Mouse (Mus musculus): Measurements from ENCODE around the gene Mcm5.

Gene Mcm5

DNA sequence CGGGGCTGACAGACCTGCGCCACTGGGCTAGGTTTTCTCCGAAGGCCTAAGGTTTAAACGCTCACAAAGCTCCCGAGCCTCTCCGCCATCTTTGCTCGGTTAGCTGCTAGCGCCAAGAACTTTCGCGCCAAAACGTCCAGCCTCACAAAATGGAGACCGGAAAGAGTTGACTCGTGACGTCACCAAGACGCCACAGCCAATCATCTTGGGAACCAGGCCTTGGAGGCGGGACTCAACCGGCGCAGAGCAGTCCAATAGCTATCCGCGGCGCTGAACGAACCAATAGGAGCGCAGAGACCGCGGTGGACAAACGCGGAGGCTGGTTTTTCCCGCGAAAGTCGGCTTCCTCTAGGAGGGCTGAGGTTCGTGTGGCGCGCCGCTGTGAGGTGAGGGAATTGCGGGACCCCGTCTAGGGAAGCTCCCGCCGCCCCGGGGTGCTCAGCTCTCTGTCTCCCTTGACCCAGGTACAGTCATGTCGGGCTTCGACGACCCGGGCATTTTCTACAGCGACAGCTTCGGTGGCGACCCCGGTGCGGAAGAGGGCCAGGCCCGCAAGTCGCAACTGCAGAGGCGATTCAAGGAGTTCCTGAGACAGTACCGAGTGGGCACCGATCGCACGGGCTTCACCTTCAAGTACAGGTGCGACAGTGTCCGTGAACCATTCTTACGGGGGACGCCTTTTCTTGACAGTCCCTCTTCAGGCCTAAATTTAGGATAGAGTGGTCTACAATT, at the start of gene Mcm5:
Gene Mcm5, plus strand, starts transcription at position 334 of the 732 bp plus-strand sequence.
- peak; percentile 98 for DNase-seq (ENCODE audit: low read depth in 1 of 2, low spot score in 2 of 2)

DNA sequence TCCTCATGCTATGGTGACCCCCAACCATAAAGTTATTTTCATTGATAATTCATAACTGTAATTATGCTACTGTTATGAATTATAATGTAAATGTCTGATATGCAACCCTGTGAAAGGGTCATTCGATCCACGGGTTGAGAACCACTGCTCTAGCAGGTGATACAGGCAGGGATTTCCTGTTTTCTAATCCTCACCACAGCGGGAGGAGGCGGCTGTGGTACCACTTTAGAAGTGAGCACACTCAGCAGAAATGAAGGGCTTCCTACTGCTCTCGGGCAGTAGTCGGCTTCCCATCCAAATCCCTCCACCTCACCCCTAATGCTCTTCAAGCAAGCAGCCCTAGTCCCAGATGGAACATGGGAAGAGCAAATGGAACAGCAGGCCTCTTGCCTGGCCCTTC, 49.3 kb upstream of the Mcm5 start:
- DNase-seq (ENCODE audit: low read depth in 1 of 2, low spot score in 2 of 2), result no peak

DNA sequence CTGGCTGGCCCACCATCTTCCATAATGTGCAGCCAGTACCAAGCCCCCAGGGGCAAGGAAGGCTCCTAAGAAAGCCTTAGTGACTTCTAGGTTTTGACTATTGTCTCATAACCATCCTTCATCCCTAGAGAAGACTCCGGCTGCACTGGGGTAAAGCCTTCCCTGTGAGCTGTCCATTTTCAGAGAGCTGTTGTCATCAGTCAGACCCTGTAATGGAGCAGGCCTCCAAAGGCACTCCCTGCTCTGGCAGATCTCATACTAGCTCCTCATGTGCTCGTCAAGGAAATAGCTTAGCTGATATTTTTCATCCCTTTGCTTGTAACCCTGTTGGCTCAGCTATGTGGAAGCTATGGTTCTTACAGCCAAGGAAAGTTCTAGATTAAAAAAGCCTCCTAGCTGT, 48.6 kb upstream of the Mcm5 start:
- no peak for DNase-seq (ENCODE audit: low read depth in 1 of 2, low spot score in 2 of 2)

DNA sequence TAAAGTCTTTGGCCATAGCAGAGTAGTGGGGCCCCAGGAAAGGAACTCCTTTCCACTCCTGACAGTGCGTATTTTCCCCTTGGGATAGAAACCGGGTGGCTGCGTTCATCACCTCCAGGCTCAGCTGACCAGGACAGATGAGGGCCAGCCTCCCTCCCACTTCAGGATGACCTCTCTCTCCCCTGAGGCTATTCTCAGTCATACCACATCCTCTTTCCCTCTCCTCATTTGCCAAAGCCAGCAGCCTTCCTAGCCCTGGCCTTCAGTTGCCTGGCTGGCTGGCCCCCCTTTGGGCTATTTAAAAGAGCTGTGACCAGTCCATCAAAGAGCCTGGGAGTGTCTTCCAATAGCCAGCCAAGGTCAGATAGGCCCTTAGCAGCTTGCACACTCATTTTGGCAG, 46.1 kb upstream of the Mcm5 start:
- DNase-seq (ENCODE audit: low read depth in 1 of 2, low spot score in 2 of 2), result peak in 1 of 2 experiments; percentile 27

DNA sequence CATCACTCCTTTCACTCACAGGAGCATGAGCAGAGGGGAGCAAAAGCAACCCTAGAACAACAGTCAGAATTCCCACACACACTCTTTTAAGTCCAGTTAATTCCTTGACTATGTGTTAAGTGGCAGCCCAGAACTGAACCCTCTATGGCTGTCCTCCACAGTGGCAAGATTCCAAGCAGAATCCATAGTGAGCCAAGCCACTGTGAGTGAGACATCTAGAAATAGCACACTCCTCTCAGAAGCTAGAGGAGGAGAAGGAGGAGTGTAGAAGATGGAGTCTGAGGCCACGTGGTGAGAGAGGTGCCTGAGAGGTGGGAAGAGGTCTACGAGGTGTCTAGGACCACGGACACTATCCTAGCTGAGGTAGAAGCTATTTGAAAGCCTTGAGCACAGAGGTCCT, 44.6 kb upstream of the Mcm5 start:
- DNase-seq (ENCODE audit: low read depth in 1 of 2, low spot score in 2 of 2), result no peak

DNA sequence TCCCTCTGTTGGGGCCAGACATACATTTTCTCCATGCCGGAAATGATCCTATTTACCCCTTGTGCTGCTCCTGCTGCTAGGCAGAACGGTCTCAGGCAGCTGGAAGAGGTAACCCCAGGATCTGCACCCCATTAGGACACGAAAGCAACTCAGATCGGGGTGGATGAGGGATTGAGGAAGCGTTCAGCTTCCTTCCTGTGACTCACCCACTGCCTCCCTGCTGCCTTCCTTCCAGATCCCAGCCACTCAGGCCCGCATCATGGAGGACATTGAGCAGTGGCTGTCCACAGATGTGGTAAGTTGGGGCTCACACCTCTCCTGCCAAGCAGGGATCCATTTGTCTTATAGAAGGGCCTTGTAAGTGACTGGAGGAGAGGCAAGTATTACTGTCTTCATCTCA, 42.1 kb upstream of the Mcm5 start:
- DNase-seq (ENCODE audit: low read depth in 1 of 2, low spot score in 2 of 2), result peak in 1 of 2 experiments; percentile 17

DNA sequence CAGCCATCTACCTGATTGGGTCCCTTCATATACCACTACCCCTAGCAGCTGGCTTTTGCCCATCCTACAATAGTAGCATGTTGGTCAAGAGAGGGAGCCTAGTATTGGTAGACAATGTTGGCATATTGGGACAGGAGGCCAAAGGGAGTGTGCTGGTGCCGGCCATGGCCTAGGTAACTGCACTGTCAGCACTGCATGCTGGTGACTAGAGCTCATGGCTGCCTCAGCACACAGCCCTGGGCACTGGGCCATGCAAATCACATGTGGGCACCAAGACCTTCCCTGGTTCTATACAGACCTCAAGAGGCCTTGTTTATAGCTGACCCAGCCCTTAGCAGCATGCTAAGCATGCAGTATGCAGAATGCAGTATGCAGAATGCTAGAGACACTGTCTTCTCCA, 39.1 kb upstream of the Mcm5 start:
- no peak for DNase-seq (ENCODE audit: low read depth in 1 of 2, low spot score in 2 of 2)

DNA sequence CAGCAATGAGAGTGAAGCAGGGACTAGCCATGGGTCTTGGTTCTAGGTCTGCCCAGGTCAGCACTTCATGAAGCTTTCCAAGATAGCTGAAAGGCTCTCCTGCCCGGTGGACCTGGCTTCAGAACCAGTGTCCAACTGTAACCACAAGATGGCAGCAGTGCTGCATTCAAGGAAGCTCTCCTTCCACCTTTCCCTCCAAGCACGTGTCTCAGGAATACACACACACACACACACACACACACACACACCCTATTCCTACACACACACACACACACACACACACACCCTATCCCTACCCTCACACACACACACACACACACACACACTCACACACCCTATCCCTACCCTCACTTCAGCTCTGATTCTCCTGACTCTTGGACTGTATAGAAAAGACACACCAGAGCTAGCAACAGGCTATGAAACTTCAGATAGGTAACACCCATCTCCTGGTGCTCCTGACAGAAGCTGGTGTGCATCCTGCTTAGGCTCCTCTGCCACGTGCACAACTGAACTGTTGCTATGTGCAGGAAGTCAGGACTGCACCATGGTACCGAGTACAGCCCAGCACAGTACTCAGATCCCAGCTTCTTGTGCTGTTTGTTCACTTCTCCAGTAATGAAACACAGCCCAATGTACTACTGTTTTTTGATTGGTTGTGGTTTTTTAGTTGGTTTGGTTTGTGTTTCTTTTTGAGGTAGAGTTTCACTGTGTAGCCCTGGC, 37.6 kb upstream of the Mcm5 start:
- peak in 1 of 2 experiments; percentile 21 for DNase-seq (ENCODE audit: low read depth in 1 of 2, low spot score in 2 of 2)

DNA sequence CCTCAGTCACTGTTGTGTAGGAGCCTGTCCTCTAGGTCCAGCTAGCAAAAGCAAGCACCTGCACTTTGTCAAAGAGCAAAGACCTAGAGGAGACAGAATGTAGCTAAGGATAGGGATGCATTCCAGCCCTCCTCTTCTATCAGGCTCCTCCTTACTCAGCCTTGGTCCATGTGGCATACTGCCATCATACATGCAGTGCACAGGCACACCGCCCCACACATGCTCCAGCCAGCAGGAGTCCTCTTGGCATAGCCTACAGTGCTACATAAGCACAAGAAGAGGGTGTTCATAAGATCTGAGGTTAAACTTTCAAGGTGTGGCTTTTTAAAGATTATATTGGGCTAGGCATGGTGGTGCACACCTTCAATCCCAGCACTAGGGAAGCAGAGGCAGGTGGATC, 34.5 kb upstream of the Mcm5 start:
- DNase-seq (ENCODE audit: low read depth in 1 of 2, low spot score in 2 of 2), result no peak

DNA sequence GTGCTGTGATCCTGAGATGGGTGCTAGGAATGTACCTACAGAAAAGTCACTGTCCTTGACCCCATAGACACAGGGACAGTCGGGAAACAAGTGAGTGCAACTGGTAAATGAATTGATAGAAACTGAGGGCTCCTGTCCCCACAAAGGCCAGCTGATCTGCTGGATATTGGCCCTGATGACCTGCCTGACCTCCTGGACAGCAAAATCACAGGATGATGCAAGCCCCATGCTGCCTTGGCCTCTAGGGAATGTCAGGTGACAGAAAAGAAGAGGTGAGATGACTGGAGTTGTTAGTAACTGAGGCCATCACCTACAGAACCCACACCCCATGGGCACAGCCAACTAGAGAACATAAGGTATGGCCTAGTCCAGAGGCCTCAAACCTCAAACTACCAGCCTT, 31.2 kb upstream of the Mcm5 start:
- DNase-seq (ENCODE audit: low read depth in 1 of 2, low spot score in 2 of 2), result no peak

DNA sequence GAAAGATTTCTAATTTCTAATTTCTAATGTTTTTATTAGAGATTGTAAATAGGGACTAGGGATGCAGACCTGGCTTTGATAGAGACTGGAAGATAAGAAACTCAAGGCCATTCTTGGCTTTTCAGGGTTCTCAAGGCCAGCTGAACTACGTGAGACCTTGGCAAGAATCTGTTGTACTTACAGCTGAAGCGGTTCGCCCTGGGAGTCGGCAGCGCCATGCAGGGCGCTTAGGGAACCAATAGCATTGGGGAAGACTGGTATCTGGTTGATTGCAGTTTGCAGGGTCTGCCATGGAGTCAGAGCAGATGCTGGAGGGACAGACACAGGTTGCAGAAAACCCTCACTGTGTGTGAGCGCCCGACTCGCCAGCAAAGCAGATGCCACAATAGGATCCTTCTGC, 30.5 kb upstream of the Mcm5 start:
- DNase-seq (ENCODE audit: low read depth in 1 of 2, low spot score in 2 of 2), result no peak

DNA sequence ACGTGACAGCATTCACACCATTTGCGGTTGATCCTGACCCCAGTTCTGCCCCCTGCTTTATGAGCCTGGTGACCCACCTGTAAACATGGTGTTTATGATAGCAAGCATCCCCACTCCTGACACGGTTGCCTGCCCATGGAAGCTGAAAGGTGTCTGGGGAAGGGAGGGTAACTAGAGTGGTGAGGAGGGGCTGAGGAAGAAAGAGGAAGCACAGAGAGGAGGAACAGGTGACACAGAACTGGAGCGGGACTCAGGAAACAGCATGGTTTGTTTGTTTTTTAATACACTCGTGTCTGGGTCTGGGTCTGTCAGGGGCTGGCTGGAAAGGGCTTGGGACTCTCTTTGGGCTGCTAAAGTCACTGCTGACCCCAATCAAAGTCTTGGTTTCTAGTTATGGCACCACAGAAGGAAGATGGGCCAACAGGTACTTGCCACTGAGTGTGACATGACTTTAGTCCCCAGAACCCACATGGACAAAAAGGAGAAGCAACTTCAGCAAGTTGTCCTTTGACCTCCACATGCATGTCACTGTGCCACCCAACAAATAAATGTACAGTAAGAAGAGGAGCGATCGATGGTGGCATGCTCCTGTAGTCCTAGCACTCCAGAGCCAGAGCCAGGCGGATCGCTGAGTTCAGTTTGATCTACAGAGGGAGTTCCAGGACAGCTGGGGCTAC, 27.9 kb upstream of the Mcm5 start:
- DNase-seq (ENCODE audit: low read depth in 1 of 2, low spot score in 2 of 2), result no peak

DNA sequence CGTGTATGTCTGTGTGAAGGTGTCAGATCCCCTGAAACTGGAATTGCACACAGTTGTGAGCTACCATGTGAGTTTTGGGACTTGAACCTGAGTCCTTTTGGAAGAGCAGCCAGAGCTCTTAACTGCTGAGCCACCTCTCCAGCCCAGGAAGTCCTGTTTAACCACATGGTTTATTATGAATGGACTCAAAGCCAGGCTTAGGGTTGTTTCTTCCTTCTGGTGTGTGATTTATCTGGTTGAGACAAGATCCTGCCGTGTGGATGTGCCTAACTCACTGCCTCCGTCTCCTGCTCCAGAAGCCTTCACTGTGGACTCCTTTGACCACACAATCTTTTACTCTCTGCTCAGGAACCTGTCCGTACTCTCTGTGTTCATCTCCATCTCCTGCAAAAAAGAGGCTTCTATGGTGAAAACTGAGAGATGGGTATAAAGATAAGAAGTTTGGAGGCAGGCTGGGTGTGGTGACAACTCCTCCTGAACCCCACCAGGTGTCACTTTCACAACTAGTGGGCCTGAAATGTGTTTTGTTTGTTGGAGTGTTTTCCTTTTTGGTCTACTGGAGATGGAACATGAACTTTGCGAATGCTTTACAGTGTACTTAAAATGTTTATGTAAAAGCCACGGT, 27.1 kb upstream of the Mcm5 start:
- no peak for DNase-seq (ENCODE audit: low read depth in 1 of 2, low spot score in 2 of 2)

DNA sequence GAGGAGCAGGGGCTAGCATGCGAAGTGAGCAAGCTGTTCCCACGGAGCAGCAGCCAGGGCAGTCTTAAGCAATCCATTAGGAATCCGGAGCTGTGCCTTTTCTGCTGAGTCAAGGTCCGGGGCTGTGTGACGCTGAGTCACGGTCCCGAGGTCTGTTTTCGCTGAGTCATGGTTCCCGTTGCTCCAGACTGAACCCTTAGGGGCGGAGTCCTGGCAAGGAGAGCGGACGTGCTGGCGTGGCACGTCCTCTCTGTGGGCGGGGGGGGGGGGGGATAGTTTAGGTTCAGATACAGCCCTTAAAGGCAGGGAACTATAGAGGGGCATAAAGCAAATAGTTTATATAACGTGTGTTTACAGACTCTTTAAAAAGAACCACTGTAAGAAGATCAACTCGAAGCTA, 25.5 kb upstream of the Mcm5 start:
- DNase-seq (ENCODE audit: low read depth in 1 of 2, low spot score in 2 of 2), result peak; percentile 77 to 81

DNA sequence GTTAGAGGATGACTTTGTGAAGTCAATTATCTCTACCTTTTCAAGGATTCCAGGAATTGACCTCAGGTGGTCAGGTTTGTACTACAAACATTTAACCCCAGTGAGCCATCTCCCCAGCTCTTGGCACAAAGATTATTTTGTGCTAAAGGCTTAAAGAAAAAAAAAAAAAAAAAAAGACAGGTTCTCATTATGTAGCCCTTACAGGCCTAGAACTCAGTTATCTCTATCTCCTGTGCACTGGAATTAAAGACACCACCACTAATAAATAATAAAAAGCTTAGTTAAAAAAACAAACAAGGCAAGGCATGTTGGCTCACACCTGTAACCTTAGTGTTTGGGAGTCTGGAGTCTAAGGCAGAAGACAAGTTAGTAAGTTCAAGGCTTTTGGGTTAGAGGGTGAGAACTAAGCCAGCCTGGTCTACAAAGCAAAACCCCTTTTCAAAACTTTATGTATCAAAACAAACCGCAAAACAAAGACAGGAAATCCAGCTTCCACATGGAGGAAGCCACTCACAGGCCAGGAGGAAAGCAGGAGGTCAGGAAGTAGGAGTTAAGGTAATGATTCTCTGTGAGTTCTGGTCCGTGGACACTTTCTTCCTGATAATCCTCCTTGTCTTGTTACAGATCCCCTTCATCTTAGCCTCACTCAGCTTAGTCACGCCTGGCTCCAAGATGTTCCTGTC, 24.8 kb upstream of the Mcm5 start:
- no peak for DNase-seq (ENCODE audit: low read depth in 1 of 2, low spot score in 2 of 2)

DNA sequence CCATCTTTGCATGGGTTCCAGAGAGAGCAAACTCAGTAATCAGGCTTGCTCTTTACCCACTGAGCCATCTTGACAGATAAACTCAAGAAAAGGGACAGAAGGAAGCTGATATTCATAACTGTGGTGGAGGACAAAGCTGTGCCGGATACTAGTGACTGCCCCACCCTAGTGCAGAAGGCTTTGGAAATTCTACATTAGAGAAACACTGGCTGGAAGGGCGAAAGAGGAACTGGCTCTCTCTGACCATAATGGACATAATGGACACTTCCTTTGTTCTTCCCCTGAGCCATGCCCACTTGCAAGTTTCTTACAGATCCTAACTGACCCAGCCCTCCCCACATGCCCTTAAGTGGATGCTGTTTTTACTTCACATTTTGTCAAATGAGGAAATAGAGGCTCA, 23.4 kb upstream of the Mcm5 start:
- peak; percentile 40 to 45 for DNase-seq (ENCODE audit: low read depth in 1 of 2, low spot score in 2 of 2)

DNA sequence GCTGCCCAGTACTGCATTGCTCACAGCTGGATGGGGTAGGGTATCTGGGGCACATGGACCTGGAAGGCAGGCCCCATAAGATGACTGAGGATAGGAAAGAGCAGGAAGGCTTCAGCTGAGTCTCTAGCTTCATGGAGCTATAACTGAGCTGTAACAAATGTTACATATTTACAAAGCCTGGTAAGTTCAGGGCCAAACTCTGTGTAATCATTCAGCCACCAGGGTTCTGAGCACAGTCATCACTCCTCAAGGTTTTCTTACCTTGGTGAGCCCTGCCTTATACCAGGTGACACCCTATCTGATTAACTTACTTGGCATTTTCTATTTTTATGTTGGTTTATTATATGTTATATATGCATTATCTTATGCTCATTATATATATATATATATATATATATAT, 22.2 kb upstream of the Mcm5 start:
- no peak for DNase-seq (ENCODE audit: low read depth in 1 of 2, low spot score in 2 of 2)

DNA sequence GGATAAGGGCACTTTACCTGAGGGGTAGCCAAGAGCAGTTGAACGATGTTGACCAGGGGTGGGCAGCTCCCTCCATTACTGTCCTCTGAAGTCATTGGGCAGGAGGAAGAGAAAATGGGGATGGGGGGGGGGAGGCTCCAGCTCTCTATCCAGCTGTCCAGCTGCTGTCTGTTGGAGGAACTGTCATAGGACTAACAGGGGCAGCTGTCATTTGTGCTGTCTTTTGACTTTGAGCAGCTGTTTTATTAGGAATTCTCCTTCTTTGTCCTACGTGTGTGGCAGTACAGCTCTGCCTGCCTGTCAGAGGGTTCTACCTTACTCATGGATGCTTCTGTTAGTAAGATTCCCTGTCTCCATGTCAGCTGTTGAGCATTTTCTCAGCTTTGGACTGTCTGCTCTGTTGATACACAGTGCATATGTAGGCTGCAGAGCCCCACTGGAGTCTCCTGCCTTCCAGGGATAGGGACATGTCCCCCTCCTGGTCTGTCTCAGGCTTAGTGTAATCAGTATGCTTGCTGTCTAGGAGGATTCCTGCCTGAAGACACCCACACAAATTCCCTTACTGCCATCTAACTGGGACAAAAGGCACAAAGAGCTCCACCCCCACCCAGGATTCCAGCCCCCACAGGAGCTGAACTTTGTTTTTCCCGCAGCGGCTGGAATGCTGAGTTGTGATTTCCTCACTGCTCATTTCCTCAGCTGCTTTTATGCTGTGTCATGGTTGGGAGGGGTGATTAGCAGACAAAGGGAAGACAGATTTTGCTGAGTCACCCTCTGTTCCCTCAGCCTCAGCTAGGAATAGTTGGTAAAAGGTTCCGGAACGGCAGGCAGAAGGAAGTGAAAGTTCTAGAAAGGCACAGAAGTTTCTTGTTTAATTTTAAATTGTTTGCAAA, 20.1 kb upstream of the Mcm5 start:
- peak; percentile 51 to 55 for DNase-seq (ENCODE audit: low read depth in 1 of 2, low spot score in 2 of 2)

DNA sequence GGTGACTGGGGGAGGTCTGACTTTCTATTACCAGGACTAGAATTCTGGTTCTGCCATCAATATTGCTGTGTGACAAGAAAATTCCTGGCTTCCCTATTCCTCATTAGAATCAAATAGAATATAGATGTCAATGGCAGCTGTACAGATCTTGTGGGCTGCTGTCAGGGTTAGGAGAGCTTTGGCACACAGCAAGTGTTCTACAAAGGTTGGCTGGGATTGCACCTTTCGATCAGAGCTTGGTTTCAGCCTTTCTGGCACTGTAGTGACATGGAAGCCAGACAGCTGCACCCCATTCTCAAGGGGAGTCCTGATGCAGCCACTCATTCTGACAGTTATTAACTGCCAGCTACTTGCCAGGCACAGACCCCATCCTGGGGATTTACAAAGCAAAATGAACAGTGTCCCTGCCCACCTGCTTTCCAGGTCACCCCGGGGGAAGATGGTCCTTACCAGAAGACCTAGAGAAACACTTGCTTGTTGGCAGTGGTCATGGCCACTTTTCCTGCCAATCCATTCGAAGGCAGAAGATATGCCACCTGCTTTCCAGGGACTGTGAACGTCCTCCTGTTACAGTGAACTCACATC, 18.5 kb upstream of the Mcm5 start:
- no peak for DNase-seq (ENCODE audit: low read depth in 1 of 2, low spot score in 2 of 2)
